Mouse (Mus musculus): ENCODE results near the gene Top1. TPM values are rescaled to one million over a fixed set of nuclear protein-coding genes. Genes with fewer than 3 reads are reported as not detected.
"Not testable (repeated sequence)": the region's sequence is repeated elsewhere in the genome, so short reads cannot be mapped to it uniquely, and the experiment has no call there.

Gene Top1
- total RNA-seq, 1 experiment from 2014 or later, result 127 TPM

- ATAC-seq (ENCODE audit: extremely low read depth, insufficient number of reproducible peaks, low FRiP score, poor library complexity, severe bottlenecking), result no peak
Observed at GRCm38 (mm10) chr2:160628666-160629527, 16.8 kb upstream of the Top1 start.

- no peak for ATAC-seq (ENCODE audit: extremely low read depth, insufficient number of reproducible peaks, low FRiP score, poor library complexity, severe bottlenecking)
Observed at GRCm38 (mm10) chr2:160629528-160629830, 16.2 kb upstream of the Top1 start.

GRCm38 (mm10) chr2:160630872-160631597 lies 14.7 kb upstream of the Top1 start:
- ATAC-seq (ENCODE audit: extremely low read depth, insufficient number of reproducible peaks, low FRiP score, poor library complexity, severe bottlenecking), result no peak

- ATAC-seq (ENCODE audit: extremely low read depth, insufficient number of reproducible peaks, low FRiP score, poor library complexity, severe bottlenecking), result no peak
Observed at GRCm38 (mm10) chr2:160639911-160640717, 5.6 kb upstream of the Top1 start.

GRCm38 (mm10) chr2:160641176-160641575 lies 4.5 kb upstream of the Top1 start:
- no peak for ATAC-seq (ENCODE audit: extremely low read depth, insufficient number of reproducible peaks, low FRiP score, poor library complexity, severe bottlenecking)

GRCm38 (mm10) chr2:160646144-160646844 lies 606 bp downstream of the Top1 start:
- no peak for ATAC-seq (ENCODE audit: extremely low read depth, insufficient number of reproducible peaks, low FRiP score, poor library complexity, severe bottlenecking)

- ATAC-seq (ENCODE audit: extremely low read depth, insufficient number of reproducible peaks, low FRiP score, poor library complexity, severe bottlenecking), result no peak
Observed at GRCm38 (mm10) chr2:160646845-160647178, 1.1 kb downstream of the Top1 start.

GRCm38 (mm10) chr2:160648097-160648496 lies 2.4 kb downstream of the Top1 start:
- no peak for ATAC-seq (ENCODE audit: extremely low read depth, insufficient number of reproducible peaks, low FRiP score, poor library complexity, severe bottlenecking)

GRCm38 (mm10) chr2:160649072-160649471 lies 3.4 kb downstream of the Top1 start:
- ATAC-seq (ENCODE audit: extremely low read depth, insufficient number of reproducible peaks, low FRiP score, poor library complexity, severe bottlenecking), result no peak

- no peak for ATAC-seq (ENCODE audit: extremely low read depth, insufficient number of reproducible peaks, low FRiP score, poor library complexity, severe bottlenecking)
Observed at GRCm38 (mm10) chr2:160651165-160651564, 5.5 kb downstream of the Top1 start.

- ATAC-seq (ENCODE audit: extremely low read depth, insufficient number of reproducible peaks, low FRiP score, poor library complexity, severe bottlenecking), result no peak
Observed at GRCm38 (mm10) chr2:160653218-160653617, 7.5 kb downstream of the Top1 start.

- ATAC-seq (ENCODE audit: extremely low read depth, insufficient number of reproducible peaks, low FRiP score, poor library complexity, severe bottlenecking), result no peak
Observed at GRCm38 (mm10) chr2:160655561-160655960, 9.9 kb downstream of the Top1 start.

GRCm38 (mm10) chr2:160656234-160656633 lies 10.5 kb downstream of the Top1 start:
- ATAC-seq (ENCODE audit: extremely low read depth, insufficient number of reproducible peaks, low FRiP score, poor library complexity, severe bottlenecking), result no peak

- no peak for ATAC-seq (ENCODE audit: extremely low read depth, insufficient number of reproducible peaks, low FRiP score, poor library complexity, severe bottlenecking)
Observed at GRCm38 (mm10) chr2:160657801-160658442, 12.2 kb downstream of the Top1 start.

- no peak for ATAC-seq (ENCODE audit: extremely low read depth, insufficient number of reproducible peaks, low FRiP score, poor library complexity, severe bottlenecking)
Observed at GRCm38 (mm10) chr2:160658811-160659210, 13.1 kb downstream of the Top1 start.

GRCm38 (mm10) chr2:160664421-160664820 lies 18.7 kb downstream of the Top1 start:
- ATAC-seq (ENCODE audit: extremely low read depth, insufficient number of reproducible peaks, low FRiP score, poor library complexity, severe bottlenecking), result no peak

- ATAC-seq (ENCODE audit: extremely low read depth, insufficient number of reproducible peaks, low FRiP score, poor library complexity, severe bottlenecking), result not testable (repeated sequence)
Observed at GRCm38 (mm10) chr2:160664986-160665385, 19.3 kb downstream of the Top1 start.

- peak; percentile 46; the same call in 1 of the 2 replicates for ATAC-seq (ENCODE audit: extremely low read depth, insufficient number of reproducible peaks, low FRiP score, poor library complexity, severe bottlenecking)
Observed at GRCm38 (mm10) chr2:160667259-160667658, 21.6 kb downstream of the Top1 start.

- no peak for ATAC-seq (ENCODE audit: extremely low read depth, insufficient number of reproducible peaks, low FRiP score, poor library complexity, severe bottlenecking)
Observed at GRCm38 (mm10) chr2:160700271-160700670, 54.6 kb downstream of the Top1 start.
